Mouse (Mus musculus): Measurements from ENCODE around the gene Rapgef2.

GRCm38 (mm10) chr3:79110153-79110552, 176.2 kb downstream of the Rapgef2 start:
- no peak for TF ChIP-seq TAL1 (IDR thresholded peaks at IDR 0.05; ENCODE audit: low read length)
- no peak for TF ChIP-seq GATA1 (IDR thresholded peaks at IDR 0.05; ENCODE audit: low read length)
